8 mouse cellular contexts compared by ENCODE assay signal in the genomic region with DNA sequence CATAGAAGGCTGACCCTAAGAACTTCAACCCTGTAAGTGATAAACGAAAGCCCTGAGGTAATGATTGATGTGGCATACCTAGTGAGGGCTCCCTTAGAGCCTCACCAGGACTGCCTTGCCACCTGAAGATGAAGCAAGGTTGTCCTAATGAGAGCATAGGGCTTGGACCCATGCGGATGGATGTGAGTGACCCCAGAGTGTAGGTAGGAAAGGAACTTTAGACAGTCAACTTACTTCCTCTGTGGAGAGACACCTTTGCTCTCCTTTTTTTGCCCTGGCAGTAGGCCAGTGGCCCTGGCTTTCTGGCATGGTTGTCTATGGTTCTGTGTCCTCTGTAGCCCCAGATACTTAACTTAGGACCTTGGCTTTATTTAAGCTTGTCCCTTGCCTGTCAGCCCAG. TPM values are rescaled to one million over a fixed set of nuclear protein-coding genes. Genes with fewer than 3 reads are reported as not detected.
DNase-seq lines count a peak whose midpoint lies in the region; ATAC-seq and TF ChIP-seq lines count a peak whose summit lies in the region.

No protein-coding gene starts in this region.

- DNase-seq in adrenal gland, adult 8-10 months = peak; percentile 63
- no peak for DNase-seq in adrenal gland, postnatal 4 days (ENCODE audit: low spot score in 2 of 2)
- peak; percentile 41 for DNase-seq in adrenal gland, postnatal 25 days
- DNase-seq in liver, embryonic 14.5 days (ENCODE audit: low read depth in 3 of 3, low spot score in 3 of 3) = no peak
- no peak for DNase-seq in right cerebral cortex, postnatal 4 days
- DNase-seq in gastrocnemius, adult 18-20 months (ENCODE audit: low spot score) = no peak
- DNase-seq in ovary, adult 18-20 months (ENCODE audit: low spot score) = no peak

- no peaks in the 10 kb centered on the region for H3K9me3 ChIP-seq in hindbrain, embryonic 16.5 days (ENCODE audit: control insufficient read depth, low read length)
- H3K9me3 ChIP-seq in liver, embryonic 14.5 days (ENCODE audit: control insufficient read depth, low read length) = no peaks in the 10 kb centered on the region

- peak overlapping the region; percentile 79; the same call in 1 of the 2 replicates for H3K9ac ChIP-seq in hindbrain, embryonic 16.5 days (ENCODE audit: low read depth, low read length)
- no peak overlapping the region; the same call in 1 of the 2 replicates for H3K9ac ChIP-seq in liver, embryonic 14.5 days (replicated peaks)

- TF ChIP-seq CTCF in liver, embryonic 14.5 days (IDR thresholded peaks at IDR 0.05; ENCODE audit: low read depth) = no peak

- H3K27me3 ChIP-seq in hindbrain, embryonic 16.5 days (replicated peaks; ENCODE audit: control insufficient read depth, insufficient read depth, low read length) = no peaks in the 10 kb centered on the region
- no peaks in the 10 kb centered on the region for H3K27me3 ChIP-seq in liver, embryonic 14.5 days (ENCODE audit: control insufficient read depth, insufficient read depth, low read length)

- peaks cover 17% of the 10 kb centered on the region for H3K4me1 ChIP-seq in hindbrain, embryonic 16.5 days (ENCODE audit: control insufficient read depth, insufficient read depth, low read depth, low read length)
- H3K4me1 ChIP-seq in liver, embryonic 14.5 days (replicated peaks; ENCODE audit: control insufficient read depth in 2 of 2, insufficient read depth in 2 of 2, low read length in 1 of 2) = peaks cover 3 to 7% of the 10 kb centered on the region in 2 experiments; a peak in 2 of 4 replicates

- 89% methylated on average over 2 of the region's 2 CpGs for WGBS in hindbrain, embryonic 16.5 days
- 70% methylated on average over 2 of the region's 2 CpGs for WGBS in liver, embryonic 14.5 days (ENCODE audit: insufficient replicate concordance)

- H3K4me3 ChIP-seq in hindbrain, embryonic 16.5 days (ENCODE audit: low read length) = peak overlapping the region; percentile 91
- peak overlapping the region; percentile 68 to 87 for H3K4me3 ChIP-seq in liver, embryonic 14.5 days (ENCODE audit: insufficient read depth in 1 of 2, low read depth in 2 of 2, low read length in 2 of 2)

- H3K4me2 ChIP-seq in hindbrain, embryonic 16.5 days (ENCODE audit: low read length) = peak overlapping the region; percentile 100
- H3K4me2 ChIP-seq in liver, embryonic 14.5 days (ENCODE audit: low read depth) = peak overlapping the region; percentile 98

- no peak overlapping the region for H3K27ac ChIP-seq in hindbrain, embryonic 16.5 days (ENCODE audit: low read depth, low read length)
- H3K27ac ChIP-seq in liver, embryonic 14.5 days = no peak overlapping the region

- peaks cover 8% of the 10 kb centered on the region for H3K36me3 ChIP-seq in hindbrain, embryonic 16.5 days (ENCODE audit: control insufficient read depth, insufficient read depth, low read length)
- H3K36me3 ChIP-seq in liver, embryonic 14.5 days (replicated peaks; ENCODE audit: control insufficient read depth, insufficient read depth, low read depth) = peaks cover 8% of the 10 kb centered on the region

- ATAC-seq in hindbrain, embryonic 16.5 days = no peak
- ATAC-seq in liver, embryonic 14.5 days (ENCODE audit: insufficient read depth) = no peak

- no peak for TF ChIP-seq EP300 in liver, embryonic 14.5 days (IDR thresholded peaks at IDR 0.05; ENCODE audit: low read depth)

RNA-seq across cellular contexts. Expression of gene Tysnd1, which starts 1.7 kb away (rescaled TPM):
- total RNA-seq in adrenal gland, adult 8-10 months (2022) = 100 to 1,000 TPM in 2 of 4 experiments, 10 to 100 TPM in 2; 58.1 to 133 (median 96.3) TPM
- total RNA-seq in adrenal gland, postnatal 4 days (2021) = 10 to 100 TPM; 67.6 to 68.2 TPM
- total RNA-seq in adrenal gland, postnatal 25 days (2021) = 109 and 115 TPM in 2 replicates
- polyA plus RNA-seq in hindbrain, embryonic 16.5 days (2015; fragmentation: Nextera tagmentation; extraction: Ambion mirVana) = 24.5 and 25.0 TPM in 2 replicates
- 16.2 and 20.9 TPM in 2 replicates for polyA plus RNA-seq in liver, embryonic 14.5 days (2012; rRNA removed)
- 13.9 and 14.2 TPM in 2 replicates for polyA plus RNA-seq in liver, embryonic 14.5 days (2014; fragmentation: Nextera tagmentation; extraction: Ambion mirVana)
- 10 to 100 TPM; 13.0 to 15.1 TPM for total RNA-seq in gastrocnemius, adult 18-20 months (2021)

RNA-seq across cellular contexts. Expression of gene Sar1a, which starts 16.9 kb away (rescaled TPM):
- total RNA-seq in adrenal gland, adult 8-10 months (2022) = 100 to 1,000 TPM; 192 to 224 (median 209) TPM
- total RNA-seq in adrenal gland, postnatal 4 days (2021) = 100 to 1,000 TPM; 184 to 192 TPM
- 181 and 195 TPM in 2 replicates for total RNA-seq in adrenal gland, postnatal 25 days (2021)
- polyA plus RNA-seq in hindbrain, embryonic 16.5 days (2015; fragmentation: Nextera tagmentation; extraction: Ambion mirVana) = 204 and 210 TPM in 2 replicates
- 31.7 and 39.0 TPM in 2 replicates for polyA plus RNA-seq in liver, embryonic 14.5 days (2012; rRNA removed)
- 78.7 and 80.1 TPM in 2 replicates for polyA plus RNA-seq in liver, embryonic 14.5 days (2014; fragmentation: Nextera tagmentation; extraction: Ambion mirVana)
- total RNA-seq in gastrocnemius, adult 18-20 months (2021) = 100 to 1,000 TPM; 115 to 135 TPM

RNA-seq across cellular contexts. Expression of gene Aifm2, which starts 18.0 kb away (rescaled TPM):
- 100 to 1,000 TPM; 185 to 376 (median 281) TPM for total RNA-seq in adrenal gland, adult 8-10 months (2022)
- 100 to 1,000 TPM; 229 to 261 TPM for total RNA-seq in adrenal gland, postnatal 4 days (2021)
- total RNA-seq in adrenal gland, postnatal 25 days (2021) = 310 and 356 TPM in 2 replicates
- 15.8 and 19.2 TPM in 2 replicates for polyA plus RNA-seq in hindbrain, embryonic 16.5 days (2015; fragmentation: Nextera tagmentation; extraction: Ambion mirVana)
- 1.4 and 2.1 TPM in 2 replicates for polyA plus RNA-seq in liver, embryonic 14.5 days (2012; rRNA removed)
- 2.7 and 3.2 TPM in 2 replicates for polyA plus RNA-seq in liver, embryonic 14.5 days (2014; fragmentation: Nextera tagmentation; extraction: Ambion mirVana)
- total RNA-seq in gastrocnemius, adult 18-20 months (2021) = 10 to 100 TPM; 12.4 to 15.2 TPM

RNA-seq across cellular contexts. Expression of gene Ppa1, which starts 48.7 kb away (rescaled TPM):
- total RNA-seq in adrenal gland, adult 8-10 months (2022) = 100 to 1,000 TPM in 2 of 4 experiments, 10 to 100 TPM in 2; 70.0 to 114 (median 96.9) TPM
- 10 to 100 TPM; 50.1 to 55.6 TPM for total RNA-seq in adrenal gland, postnatal 4 days (2021)
- total RNA-seq in adrenal gland, postnatal 25 days (2021) = 107 and 153 TPM in 2 replicates
- 207 and 226 TPM in 2 replicates for polyA plus RNA-seq in hindbrain, embryonic 16.5 days (2015; fragmentation: Nextera tagmentation; extraction: Ambion mirVana)
- 28.2 and 51.8 TPM in 2 replicates for polyA plus RNA-seq in liver, embryonic 14.5 days (2012; rRNA removed)
- 96.8 and 98.1 TPM in 2 replicates for polyA plus RNA-seq in liver, embryonic 14.5 days (2014; fragmentation: Nextera tagmentation; extraction: Ambion mirVana)
- 10 to 100 TPM; 57.6 to 68.1 TPM for total RNA-seq in gastrocnemius, adult 18-20 months (2021)

Comparison
In these comparisons a context has a peak if more than half of its experiments do, and no peak if none do; other contexts are left out.
1. DNase-seq: peak in adrenal gland, adult 8-10 months (single experiment) and adrenal gland, postnatal 25 days (single experiment); none in adrenal gland, postnatal 4 days (0 of 2), liver, embryonic 14.5 days (0 of 3), right cerebral cortex, postnatal 4 days (single experiment), gastrocnemius, adult 18-20 months (single experiment) and ovary, adult 18-20 months (single experiment).
2. RNA of gene Aifm2, which starts 18.0 kb away (total RNA-seq): 185 to 376 TPM in adrenal gland, adult 8-10 months, 310 to 356 TPM in adrenal gland, postnatal 25 days and 229 to 261 TPM in adrenal gland, postnatal 4 days; 12.4 to 15.2 TPM in gastrocnemius, adult 18-20 months; every median in the first group is over 10 times any median in the second.